Mouse (Mus musculus) kidney, adult 8-10 months (tissue): Measurements from ENCODE around the gene Slc26a9.
"Not testable (repeated sequence)": the region's sequence is repeated elsewhere in the genome, so short reads cannot be mapped to it uniquely, and the experiment has no call there.

ENCODE experiments used
- DNase-seq, 2 experiments: peaks; one replicate each; pipeline ENCODE4 v3.0.0; 2022

Slc26a9 gene

DNA sequence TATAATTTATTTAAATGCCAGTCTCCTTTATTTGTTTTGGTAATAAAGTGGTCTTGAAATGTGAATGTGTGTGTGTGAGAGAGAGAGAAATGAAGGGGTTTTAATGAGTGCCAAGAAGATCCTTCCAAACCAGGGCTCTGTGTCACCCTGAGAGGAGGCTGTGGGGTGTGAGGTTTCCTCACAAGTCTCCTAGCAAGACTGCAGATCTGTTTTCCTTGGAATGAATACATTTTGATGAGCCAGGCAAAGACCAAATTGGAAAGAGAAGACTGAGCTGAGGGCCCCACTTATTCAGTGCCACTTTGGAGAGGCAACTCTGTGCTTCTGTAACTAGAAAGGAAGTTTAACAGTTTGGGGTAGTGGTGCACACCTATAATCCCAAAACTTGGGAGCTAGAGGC is 27.6 kb downstream of the Slc26a9 start:
- no peak for DNase-seq

GRCm38 (mm10) chr1:131794591-131794990 is 50.8 kb downstream of the Slc26a9 start:
- DNase-seq, result no peak

DNA sequence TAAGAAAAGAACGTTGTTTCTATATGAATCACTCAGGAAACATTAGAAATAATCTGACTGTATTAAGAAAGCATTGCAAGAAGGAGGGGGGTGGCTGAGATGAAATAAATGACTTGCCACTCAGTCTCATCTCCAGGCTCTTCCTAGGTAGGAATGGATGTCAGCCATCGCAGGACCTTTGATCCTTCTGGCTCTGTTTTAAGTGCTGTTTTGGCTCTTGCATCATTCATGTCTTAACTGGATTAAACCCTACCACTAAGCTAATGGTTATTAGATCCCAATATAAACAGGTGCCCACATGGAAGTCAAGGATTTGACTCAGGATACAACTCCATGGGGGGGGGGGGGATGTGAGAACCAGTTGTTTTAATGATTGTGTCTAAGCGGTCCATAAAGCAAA is 51.3 kb downstream of the Slc26a9 start:
- peak; percentile 19 to 26 for DNase-seq

- peak; percentile 91 to 92 for DNase-seq
Observed at GRCm38 (mm10) chr1:131797202-131797909, 53.5 kb downstream of the Slc26a9 start, which contains the start of gene Pm20d1. Gene Pm20d1 (plus strand): TSS chr1:131797381.

DNA sequence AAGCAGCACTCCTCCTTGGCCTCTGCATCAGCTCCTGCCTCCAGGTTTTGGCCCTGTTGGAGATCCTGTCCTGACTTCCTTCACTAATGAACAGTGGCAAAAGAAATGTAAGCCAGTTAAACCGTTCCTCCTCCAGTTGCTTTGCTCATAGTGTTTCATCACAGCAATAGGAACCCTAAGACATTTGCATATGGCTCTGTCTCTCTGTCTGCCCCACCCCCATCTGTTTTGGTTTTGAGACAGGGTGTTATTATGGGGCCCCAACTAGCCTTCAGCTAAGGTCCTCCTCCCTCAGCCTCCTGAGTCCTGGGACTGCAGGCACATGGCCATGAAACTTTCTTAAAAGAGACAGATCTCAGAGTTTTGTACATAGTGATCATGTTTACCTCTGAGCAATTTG is 56.2 kb downstream of the Slc26a9 start:
- DNase-seq, result no peak

- no peak for DNase-seq
Observed at GRCm38 (mm10) chr1:131801071-131801470, 57.2 kb downstream of the Slc26a9 start.

DNA sequence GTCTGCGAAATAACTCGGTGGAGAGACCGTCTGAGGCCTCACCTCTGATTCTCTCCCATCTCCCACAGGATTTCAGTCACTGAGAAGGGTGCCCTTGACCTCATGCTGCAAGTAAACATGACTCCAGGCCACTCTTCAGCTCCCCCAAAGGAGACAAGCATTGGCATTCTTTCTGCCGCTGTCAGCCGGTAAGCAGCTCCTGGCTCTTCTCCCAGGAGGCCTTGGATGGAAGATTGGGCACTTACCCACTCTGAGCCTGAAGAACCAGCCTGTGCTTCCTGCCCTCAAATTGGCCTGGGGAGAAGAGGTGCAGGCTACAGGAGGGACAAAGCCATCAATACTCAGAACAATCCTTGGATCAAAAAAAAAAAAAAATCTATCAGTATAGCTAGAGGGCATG is 58.8 kb downstream of the Slc26a9 start:
- DNase-seq, result no peak

DNA sequence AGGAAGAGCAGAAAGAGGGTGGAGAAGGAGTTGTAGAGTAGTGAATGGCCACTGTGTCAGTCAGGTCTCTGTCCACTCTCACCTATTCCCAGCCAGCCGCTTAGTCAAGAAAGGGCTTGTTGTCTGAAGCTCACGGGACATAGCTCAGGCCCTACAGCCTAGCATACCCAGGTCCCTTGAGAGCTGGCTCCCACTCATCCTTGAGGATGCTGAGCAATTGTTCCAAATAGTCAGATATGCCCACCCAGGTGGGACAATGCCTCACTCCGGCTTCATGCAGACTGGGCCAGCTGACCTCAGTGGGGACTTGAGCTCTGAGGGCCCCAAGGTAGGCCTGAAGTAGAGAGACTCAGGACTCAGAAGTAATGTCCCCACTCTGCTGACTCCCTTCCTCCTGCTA is 60.3 kb downstream of the Slc26a9 start:
- DNase-seq, result no peak

DNA sequence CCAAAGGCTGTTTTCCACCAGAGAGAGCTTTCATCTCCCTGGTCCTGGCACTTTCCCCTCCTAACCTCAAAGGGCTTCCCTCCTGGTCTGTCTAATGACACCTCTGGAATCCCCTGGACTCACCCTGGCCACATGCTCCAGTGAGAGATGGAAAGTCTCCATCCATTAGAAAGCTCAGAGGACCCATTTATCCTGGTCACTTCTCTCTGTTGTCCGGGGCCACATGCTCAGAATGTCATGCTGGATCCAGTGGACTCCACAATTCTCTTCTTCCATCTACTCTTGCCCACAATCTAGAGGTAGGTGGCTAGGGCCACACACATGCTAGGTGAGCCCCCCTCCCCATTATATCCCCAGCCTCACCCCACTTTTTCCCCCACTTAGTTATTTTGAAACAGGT is 65.2 kb downstream of the Slc26a9 start:
- DNase-seq, result no peak

DNA sequence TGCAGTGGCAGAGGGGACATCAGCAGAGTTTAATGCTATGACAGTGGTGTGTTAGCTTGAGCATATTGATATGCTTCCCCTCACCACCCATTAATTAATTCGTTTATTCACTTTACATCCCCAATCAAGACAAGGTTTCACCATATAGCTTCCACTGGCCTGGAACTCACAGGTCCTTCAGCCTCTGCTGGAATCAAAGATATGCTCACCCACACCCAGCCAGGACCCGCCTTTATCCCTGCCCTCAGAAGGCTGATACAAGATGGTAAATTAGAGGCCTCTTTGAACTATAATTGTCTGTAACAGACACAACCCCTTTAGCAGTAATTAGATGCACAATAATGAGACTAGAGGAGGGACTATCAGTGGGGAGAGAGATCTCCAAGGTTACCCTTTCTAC is 65.8 kb downstream of the Slc26a9 start:
- DNase-seq, result no peak

GRCm38 (mm10) chr1:131811393-131811792 is 67.6 kb downstream of the Slc26a9 start:
- DNase-seq, result no peak

- no peak for DNase-seq
Observed at GRCm38 (mm10) chr1:131812006-131812405, 68.2 kb downstream of the Slc26a9 start.

DNA sequence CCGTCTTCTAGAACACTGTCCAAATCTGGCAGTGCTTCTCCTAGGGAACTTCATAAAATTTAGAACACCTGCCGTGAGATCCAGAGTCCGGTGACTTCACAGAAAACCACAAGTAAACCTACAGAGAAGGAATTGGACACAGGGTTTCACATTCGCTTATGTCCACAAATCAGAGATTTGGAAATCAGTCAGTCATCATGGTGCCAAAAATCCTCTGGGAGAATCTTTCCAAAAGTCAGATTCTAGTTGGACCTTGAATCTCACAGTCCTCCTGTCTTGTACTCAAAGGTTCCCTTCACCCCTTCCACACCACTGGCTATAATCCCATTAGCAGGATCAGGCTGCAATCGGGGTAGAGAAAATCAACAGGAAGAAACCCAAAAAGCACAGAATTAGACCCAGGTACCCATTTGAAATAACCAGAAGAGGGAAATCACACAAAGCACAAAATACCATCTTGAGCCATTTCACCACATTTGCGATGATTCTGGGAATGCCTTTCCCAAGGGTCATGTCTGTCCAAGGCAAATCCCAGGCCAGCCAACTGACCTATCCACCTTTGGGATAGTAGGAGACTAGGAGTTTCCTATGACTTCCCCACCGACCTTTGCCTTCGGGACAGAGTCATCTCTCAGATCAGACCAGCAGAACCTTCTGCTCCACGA is 68.9 kb downstream of the Slc26a9 start:
- DNase-seq, result no peak

- no peak for DNase-seq
Observed at GRCm38 (mm10) chr1:131813731-131814130, 69.9 kb downstream of the Slc26a9 start.

DNA sequence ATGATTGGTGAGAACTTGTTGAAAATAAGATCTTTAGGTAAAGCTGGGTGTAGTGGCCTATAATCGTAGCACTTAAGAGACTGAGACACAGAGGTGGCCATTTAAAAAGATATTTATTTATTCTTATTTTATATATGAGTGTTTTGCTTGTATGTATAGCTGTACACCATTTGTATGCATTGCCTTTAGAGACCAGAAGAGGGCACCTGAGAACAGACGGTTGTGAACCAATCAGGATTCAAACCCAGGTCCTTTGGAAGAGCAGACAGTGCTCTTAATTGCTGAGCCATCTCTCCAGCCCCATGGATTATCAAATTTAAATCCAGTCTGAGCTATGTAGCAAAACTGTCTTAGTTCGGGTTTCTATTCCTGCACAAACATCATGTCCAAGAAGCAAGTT is 70.4 kb downstream of the Slc26a9 start:
- no peak for DNase-seq

- DNase-seq, result no peak
Observed at GRCm38 (mm10) chr1:131816886-131817285, 73.1 kb downstream of the Slc26a9 start.

GRCm38 (mm10) chr1:131820353-131820752 is 76.5 kb downstream of the Slc26a9 start:
- not testable (repeated sequence) for DNase-seq

DNA sequence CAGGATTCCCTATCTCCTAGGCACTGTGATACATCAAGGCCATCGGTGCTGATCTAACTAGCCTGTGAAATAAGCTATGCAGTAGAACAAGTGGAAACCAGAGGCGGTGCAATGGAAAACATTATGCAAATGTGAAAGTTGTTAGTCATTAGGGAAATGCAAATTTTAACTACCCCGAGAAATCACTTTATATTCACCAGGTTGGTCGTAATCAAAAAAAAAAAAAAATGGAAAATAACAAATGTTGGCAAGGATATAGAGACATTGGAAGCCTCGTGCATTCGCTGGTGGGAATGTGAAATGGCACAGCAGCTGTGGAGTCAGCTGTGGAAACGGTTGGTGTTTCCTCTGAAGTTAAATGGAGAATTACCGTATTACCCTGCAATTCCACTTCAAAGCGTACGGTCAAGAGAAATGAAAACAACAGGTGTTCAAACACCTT is 77.1 kb downstream of the Slc26a9 start:
- no peak for DNase-seq
